Mouse (Mus musculus) G1E (cell line): ENCODE measurements around the gene Mob1a.

ENCODE experiments used
- CTCF ChIP-seq: IDR thresholded peaks from 2 replicates; pipeline ENCODE4 v1.5.1; 2012; ENCODE audit warnings: low read depth, low read length, inconsistent platforms, mixed read lengths
- GATA1 ChIP-seq: IDR thresholded peaks from 2 replicates; pipeline ENCODE4 v1.6.1; 2012; ENCODE audit warnings: borderline replicate concordance, low read length, inconsistent platforms, mixed read lengths
- GATA2 ChIP-seq: IDR thresholded peaks from 2 replicates; pipeline ENCODE4 v1.6.1; 2012; ENCODE audit warnings: low read depth, low read length, inconsistent platforms, borderline replicate concordance

- TF ChIP-seq GATA1 (no peak), CTCF (no peak), GATA2 (no peak)
These were observed at the start of gene Mob1a, which contains the start of gene Mthfd2 for GRCm38 (mm10) chr6:83325525-83326393.
